In the genomic region with DNA sequence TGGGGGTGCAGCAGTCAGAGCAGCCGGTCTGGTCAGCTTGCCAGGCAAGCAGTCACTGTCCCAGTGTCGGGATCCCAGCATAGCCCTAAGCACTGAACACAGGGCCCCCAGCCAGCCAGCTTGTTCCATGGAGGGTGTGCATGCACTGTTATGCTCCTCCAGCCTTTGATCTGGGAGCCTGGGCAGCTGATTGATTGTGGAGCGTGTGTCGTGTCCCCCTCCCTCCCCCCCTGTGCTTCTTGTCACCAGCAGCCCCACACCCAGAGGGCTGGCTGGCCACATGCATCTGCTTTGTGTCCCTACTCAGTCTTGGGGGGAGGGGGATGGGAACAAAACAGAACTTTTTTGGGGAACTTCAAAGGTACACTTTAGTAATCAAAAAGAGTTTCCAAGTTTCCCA, we compare ENCODE assay signal across 7 mouse cellular contexts. TPM values are rescaled to one million over a fixed set of nuclear protein-coding genes. Genes with fewer than 3 reads are reported as not detected.
DNase-seq lines count a peak whose midpoint lies in the region; ATAC-seq and TF ChIP-seq lines count a peak whose summit lies in the region.

No protein-coding gene starts in this region.

- 37% methylated on average over 4 of the region's 4 CpGs for WGBS in forebrain, embryonic 12.5 days
- WGBS in limb, embryonic 14.5 days, result 7% methylated on average over 4 of the region's 4 CpGs
- 16% methylated on average over 4 of the region's 4 CpGs for WGBS in stomach, embryonic 15.5 days

- peak; percentile 68 for DNase-seq in left cerebral cortex, postnatal 4 days
- DNase-seq in left cerebral cortex, postnatal 25 days (ENCODE audit: low spot score in 2 of 2), result no peak
- DNase-seq in limb, embryonic 14.5 days (ENCODE audit: low spot score), result no peak
- no peak for DNase-seq in gastrocnemius, postnatal 25 days

- no peaks in the 10 kb centered on the region for H3K9me3 ChIP-seq in forebrain, embryonic 12.5 days
- H3K9me3 ChIP-seq in limb, embryonic 14.5 days (ENCODE audit: control insufficient read depth, low read length), result peaks cover 5% of the 10 kb centered on the region; the same call in 1 of the 2 replicates
- H3K9me3 ChIP-seq in stomach, embryonic 15.5 days, result no peaks in the 10 kb centered on the region

- peak overlapping the region; percentile 43 for H3K27ac ChIP-seq in forebrain, embryonic 12.5 days
- H3K27ac ChIP-seq in limb, embryonic 14.5 days (replicated peaks; ENCODE audit: low read depth, low read length), result peak overlapping the region; percentile 39; the same call in 1 of the 2 replicates
- H3K27ac ChIP-seq in stomach, embryonic 15.5 days, result peak overlapping the region; percentile 33

- H3K9ac ChIP-seq in forebrain, embryonic 12.5 days, result no peak overlapping the region
- H3K9ac ChIP-seq in limb, embryonic 14.5 days (ENCODE audit: low read depth, low read length, severe bottlenecking), result peak overlapping the region; percentile 16
- H3K9ac ChIP-seq in stomach, embryonic 15.5 days, result no peak overlapping the region

- intact Hi-C loops in left cerebral cortex, postnatal 4 days (cut with DNase I), result no loop called here
- intact Hi-C loops in left cerebral cortex, postnatal 25 days (cut with DNase I), result no loop called here

- no peak overlapping the region for H3K4me2 ChIP-seq in forebrain, embryonic 12.5 days
- H3K4me2 ChIP-seq in limb, embryonic 14.5 days (replicated peaks; ENCODE audit: low read depth, low read length, severe bottlenecking), result no peak overlapping the region
- no peak overlapping the region for H3K4me2 ChIP-seq in stomach, embryonic 15.5 days

- H3K36me3 ChIP-seq in forebrain, embryonic 12.5 days (replicated peaks), result peaks cover 52% of the 10 kb centered on the region
- H3K36me3 ChIP-seq in limb, embryonic 14.5 days (ENCODE audit: control insufficient read depth, insufficient read depth, low read length), result peaks cover 47% of the 10 kb centered on the region
- 0 out of 2 replicates have a peak, but pooled peaks cover 6% of the 10 kb centered on the region for H3K36me3 ChIP-seq in stomach, embryonic 15.5 days

- peaks cover 15% of the 10 kb centered on the region for H3K4me1 ChIP-seq in forebrain, embryonic 12.5 days
- peaks cover 10% of the 10 kb centered on the region for H3K4me1 ChIP-seq in limb, embryonic 14.5 days (ENCODE audit: control insufficient read depth, insufficient read depth, low read length)
- peaks cover 7% of the 10 kb centered on the region for H3K4me1 ChIP-seq in stomach, embryonic 15.5 days

- TF ChIP-seq POLR2A in limb, embryonic 14.5 days (IDR thresholded peaks at IDR 0.05; ENCODE audit: borderline replicate concordance, extremely low read depth, insufficient read depth, insufficient read length), result no peak

- no peaks in the 10 kb centered on the region for H3K27me3 ChIP-seq in forebrain, embryonic 12.5 days
- H3K27me3 ChIP-seq in limb, embryonic 14.5 days (ENCODE audit: control insufficient read depth, insufficient read depth, low read length), result no peaks in the 10 kb centered on the region
- no peaks in the 10 kb centered on the region for H3K27me3 ChIP-seq in stomach, embryonic 15.5 days (replicated peaks)

- no peak overlapping the region for H3K4me3 ChIP-seq in forebrain, embryonic 12.5 days (replicated peaks)
- no peak overlapping the region for H3K4me3 ChIP-seq in limb, embryonic 14.5 days (replicated peaks; ENCODE audit: low read length)
- H3K4me3 ChIP-seq in stomach, embryonic 15.5 days (replicated peaks), result no peak overlapping the region

- ATAC-seq in forebrain, embryonic 12.5 days (ENCODE audit: low FRiP score), result 0 out of 2 replicates have a peak, but pooled peaks have one; percentile 30
- peak; percentile 52; the same call in 1 of the 2 replicates for ATAC-seq in limb, embryonic 14.5 days (ENCODE audit: low FRiP score, low read depth)
- peak; percentile 63; the same call in 1 of the 2 replicates for ATAC-seq in stomach, embryonic 15.5 days (ENCODE audit: insufficient read depth, low FRiP score, low read depth)
- no peak for ATAC-seq in monocyte, adult 5-6 weeks (replicated peaks; ENCODE audit: insufficient number of reproducible peaks, low FRiP score, low TSS enrichment, poor library complexity, severe bottlenecking)

RNA-seq across cellular contexts. Expression of a gene that starts 18.4 kb away (rescaled TPM):
- 10 to 100 TPM; 31.2 to 35.1 TPM for total RNA-seq in left cerebral cortex, postnatal 4 days (2021)
- 10 to 100 TPM; 18.0 to 22.7 TPM for total RNA-seq in left cerebral cortex, postnatal 25 days (2021)
- 125 and 127 TPM in 2 replicates for polyA plus RNA-seq in forebrain, embryonic 12.5 days (2016; fragmentation: Nextera tagmentation; extraction: Ambion mirVana)
- 101 and 107 TPM in 2 replicates for polyA plus RNA-seq in limb, embryonic 14.5 days (2012; rRNA removed)
- polyA plus RNA-seq in limb, embryonic 14.5 days (2014; fragmentation: Nextera tagmentation; extraction: Ambion mirVana), result 159 and 161 TPM in 2 replicates
- polyA plus RNA-seq in stomach, embryonic 15.5 days (2015; fragmentation: Nextera tagmentation; extraction: Ambion mirVana), result 155 and 158 TPM in 2 replicates
- 27.0 to 58.3 TPM (median 41.9 TPM) in 3 replicates for total RNA-seq in monocyte, adult 5-6 weeks (2017)
- total RNA-seq in gastrocnemius, postnatal 25 days (2021), result 10 to 100 TPM; 25.4 to 32.7 TPM

RNA-seq across cellular contexts. Expression of a gene that starts 18.5 kb away (rescaled TPM):
- 10 to 100 TPM; 76.4 to 78.9 TPM for total RNA-seq in left cerebral cortex, postnatal 4 days (2021)
- total RNA-seq in left cerebral cortex, postnatal 25 days (2021), result 10 to 100 TPM; 50.4 to 60.0 TPM
- 73.8 and 74.7 TPM in 2 replicates for polyA plus RNA-seq in forebrain, embryonic 12.5 days (2016; fragmentation: Nextera tagmentation; extraction: Ambion mirVana)
- 91.3 and 98.3 TPM in 2 replicates for polyA plus RNA-seq in limb, embryonic 14.5 days (2012; rRNA removed)
- 48.1 and 51.7 TPM in 2 replicates for polyA plus RNA-seq in limb, embryonic 14.5 days (2014; fragmentation: Nextera tagmentation; extraction: Ambion mirVana)
- 55.7 and 57.3 TPM in 2 replicates for polyA plus RNA-seq in stomach, embryonic 15.5 days (2015; fragmentation: Nextera tagmentation; extraction: Ambion mirVana)
- 39.7 to 45.3 TPM (median 41.0 TPM) in 3 replicates for total RNA-seq in monocyte, adult 5-6 weeks (2017)
- 1 to 10 TPM; 4.0 to 4.3 TPM for total RNA-seq in gastrocnemius, postnatal 25 days (2021)

RNA-seq across cellular contexts. Expression of a gene that starts 22.4 kb away (rescaled TPM):
- 10 to 100 TPM; 79.1 TPM for total RNA-seq in left cerebral cortex, postnatal 4 days (2021)
- 10 to 100 TPM; 51.2 to 53.1 TPM for total RNA-seq in left cerebral cortex, postnatal 25 days (2021)
- 132 and 145 TPM in 2 replicates for polyA plus RNA-seq in forebrain, embryonic 12.5 days (2016; fragmentation: Nextera tagmentation; extraction: Ambion mirVana)
- 73.9 and 88.6 TPM in 2 replicates for polyA plus RNA-seq in limb, embryonic 14.5 days (2012; rRNA removed)
- 96.1 and 101 TPM in 2 replicates for polyA plus RNA-seq in limb, embryonic 14.5 days (2014; fragmentation: Nextera tagmentation; extraction: Ambion mirVana)
- polyA plus RNA-seq in stomach, embryonic 15.5 days (2015; fragmentation: Nextera tagmentation; extraction: Ambion mirVana), result 105 and 113 TPM in 2 replicates
- 32.3 to 55.6 TPM (median 50.2 TPM) in 3 replicates for total RNA-seq in monocyte, adult 5-6 weeks (2017)
- 10 to 100 TPM; 25.8 to 28.8 TPM for total RNA-seq in gastrocnemius, postnatal 25 days (2021)

RNA-seq across cellular contexts. Expression of a gene that starts 26.1 kb away (rescaled TPM):
- 100 to 1,000 TPM; 505 to 551 TPM for total RNA-seq in left cerebral cortex, postnatal 4 days (2021)
- 10 to 100 TPM; 39.4 to 41.0 TPM for total RNA-seq in left cerebral cortex, postnatal 25 days (2021)
- 48.3 and 48.5 TPM in 2 replicates for polyA plus RNA-seq in forebrain, embryonic 12.5 days (2016; fragmentation: Nextera tagmentation; extraction: Ambion mirVana)
- 90.1 and 95.1 TPM in 2 replicates for polyA plus RNA-seq in limb, embryonic 14.5 days (2012; rRNA removed)
- 14.1 and 18.3 TPM in 2 replicates for polyA plus RNA-seq in limb, embryonic 14.5 days (2014; fragmentation: Nextera tagmentation; extraction: Ambion mirVana)
- polyA plus RNA-seq in stomach, embryonic 15.5 days (2015; fragmentation: Nextera tagmentation; extraction: Ambion mirVana), result 36.4 and 39.4 TPM in 2 replicates
- 7.1 to 9.7 TPM in 2 of 3 replicates, not detected in the other for total RNA-seq in monocyte, adult 5-6 weeks (2017)
- 1 to 10 TPM; 1.2 TPM for total RNA-seq in gastrocnemius, postnatal 25 days (2021)

RNA-seq across cellular contexts. Expression of a gene that starts 31.9 kb away (rescaled TPM):
- 1 to 10 TPM; 2.5 to 3.2 TPM for total RNA-seq in left cerebral cortex, postnatal 4 days (2021)
- total RNA-seq in left cerebral cortex, postnatal 25 days (2021), result 1 to 10 TPM; 6.1 to 7.4 TPM
- 9.1 and 9.2 TPM in 2 replicates for polyA plus RNA-seq in forebrain, embryonic 12.5 days (2016; fragmentation: Nextera tagmentation; extraction: Ambion mirVana)
- polyA plus RNA-seq in limb, embryonic 14.5 days (2012; rRNA removed), result 18.5 and 21.4 TPM in 2 replicates
- polyA plus RNA-seq in limb, embryonic 14.5 days (2014; fragmentation: Nextera tagmentation; extraction: Ambion mirVana), result 21.8 and 26.2 TPM in 2 replicates
- polyA plus RNA-seq in stomach, embryonic 15.5 days (2015; fragmentation: Nextera tagmentation; extraction: Ambion mirVana), result 31.6 and 33.5 TPM in 2 replicates
- 14.8 to 32.2 TPM (median 23.8 TPM) in 3 replicates for total RNA-seq in monocyte, adult 5-6 weeks (2017)
- 1 to 10 TPM; 5.8 to 6.0 TPM for total RNA-seq in gastrocnemius, postnatal 25 days (2021)
